Mouse (Mus musculus): ENCODE measurements at regions not wholly inside any gene's neighbourhood (a gene's known extent, or its start where the extent isn't known, plus 50 kb on each side); places are given as distances from the start of the nearest gene placed in this dataset.

GRCm38 (mm10) chr17:52312043-52312442 is 290.5 kb upstream of the Kcnh8 start:
- TF ChIP-seq CTCF (IDR thresholded peaks at IDR 0.05 in 2 of 3, conservative IDR thresholded peaks at IDR 0.05 in 1 of 3; ENCODE audit: control insufficient read depth in 1 of 3, insufficient read depth in 1 of 3, low read depth in 2 of 3, low read length in 3 of 3, poor library complexity in 1 of 3, severe bottlenecking in 1 of 3) (no peak), MEF2A (IDR thresholded peaks at IDR 0.05; ENCODE audit: extremely low read depth, insufficient replicate concordance, low read depth, low read length, poor library complexity, severe bottlenecking) (no peak), MXI1 (IDR thresholded peaks at IDR 0.05; ENCODE audit: low read depth, low read length) (no peak), ZNF384 (IDR thresholded peaks at IDR 0.05; ENCODE audit: low read depth, low read length) (no peak), MAX (IDR thresholded peaks at IDR 0.05; ENCODE audit: low read length) (no peak), MYC (IDR thresholded peaks at IDR 0.05; ENCODE audit: low read depth, low read length) (no peak), CHD2 (IDR thresholded peaks at IDR 0.05; ENCODE audit: low read length) (no peak), GATA1 (IDR thresholded peaks at IDR 0.05; ENCODE audit: low read depth, low read length) (no peak), HCFC1 (IDR thresholded peaks at IDR 0.05; ENCODE audit: low read depth, low read length) (no peak), POLR2A (IDR thresholded peaks at IDR 0.05; ENCODE audit: control insufficient read depth in 1 of 2, insufficient read depth in 1 of 2, low read depth in 1 of 2, low read length in 2 of 2, poor library complexity in 1 of 2) (no peak), SMC3 (IDR thresholded peaks at IDR 0.05; ENCODE audit: low read depth, low read length) (no peak), RAD21 (IDR thresholded peaks at IDR 0.05; ENCODE audit: low read depth, low read length) (no peak)
